Mouse (Mus musculus): Measurements from ENCODE around the gene Pak2. TPM values are rescaled to one million over a fixed set of nuclear protein-coding genes. Genes with fewer than 3 reads are reported as not detected.

Pak2 gene
- polyA plus RNA-seq, 1 experiment from 2014 or later: 39.8 TPM

- H3K4me1 ChIP-seq (ENCODE audit: insufficient read depth): no peaks in the 10 kb centered on the region
- no peak for TF ChIP-seq CTCF (IDR thresholded peaks at IDR 0.05; ENCODE audit: low read depth)
- WGBS: 86% methylated on average over 5 of the region's 5 CpGs
- no peak overlapping the region for H3K27ac ChIP-seq (ENCODE audit: low read depth)
- ATAC-seq (ENCODE audit: insufficient read depth): no peak
- H3K27me3 ChIP-seq (ENCODE audit: insufficient read depth, low read length): no peaks in the 10 kb centered on the region
- no peaks in the 10 kb centered on the region for H3K9me3 ChIP-seq (ENCODE audit: low read depth, low read length)
- H3K4me3 ChIP-seq (ENCODE audit: low read depth, low read length): no peak overlapping the region
- DNase-seq: no peak
- H3K36me3 ChIP-seq (ENCODE audit: insufficient read depth): peaks cover 17% of the 10 kb centered on the region; the same call in 1 of the 2 replicates
- H3K4me2 ChIP-seq: no peak overlapping the region
- no peak overlapping the region for H3K9ac ChIP-seq
These were observed 82.8 kb downstream of the Pak2 start for GRCm38 (mm10) chr16:31996371-31996770.

GRCm38 (mm10) chr16:31993946-31994345 is 85.2 kb downstream of the Pak2 start:
- ATAC-seq (ENCODE audit: insufficient read depth): no peak

DNA sequence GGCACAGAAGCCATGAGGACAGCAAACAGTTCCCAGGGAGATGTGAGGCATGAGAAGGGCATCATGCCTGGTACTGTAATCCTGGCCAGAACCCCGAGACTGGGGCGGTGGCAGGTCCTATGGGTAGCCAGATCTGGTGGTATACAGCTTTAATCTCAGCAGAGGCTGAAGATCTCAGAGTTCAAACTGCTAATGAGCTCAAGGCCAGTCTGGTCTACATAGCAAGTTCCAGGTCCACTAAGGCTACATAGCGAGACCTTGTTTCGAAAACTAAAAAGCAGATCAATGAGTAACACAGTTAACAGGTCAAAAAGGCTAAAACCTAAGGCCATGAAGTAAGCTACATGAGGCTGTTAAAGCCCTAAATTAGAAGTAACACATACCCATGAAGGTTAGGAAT is 85.9 kb downstream of the Pak2 start:
- no peaks in the 10 kb centered on the region for H3K27me3 ChIP-seq (ENCODE audit: insufficient read depth, low read length)
- no peak overlapping the region for H3K4me2 ChIP-seq
- 95% methylated on average over 4 of the region's 4 CpGs for WGBS
- no peak for DNase-seq
- no peak overlapping the region for H3K9ac ChIP-seq
- no peak for ATAC-seq (ENCODE audit: insufficient read depth)
- H3K27ac ChIP-seq (ENCODE audit: low read depth): no peak overlapping the region
- H3K9me3 ChIP-seq (ENCODE audit: low read depth, low read length): no peaks in the 10 kb centered on the region
- no peak for TF ChIP-seq CTCF (IDR thresholded peaks at IDR 0.05; ENCODE audit: low read depth)
- H3K4me1 ChIP-seq (ENCODE audit: insufficient read depth): no peaks in the 10 kb centered on the region
- H3K36me3 ChIP-seq (ENCODE audit: insufficient read depth): peaks cover 30% of the 10 kb centered on the region
- H3K4me3 ChIP-seq (ENCODE audit: low read depth, low read length): no peak overlapping the region

More at GRCm38 (mm10) chr16:31993946-31994345, 85.2 kb downstream of the Pak2 start:
- H3K4me2 ChIP-seq: no peak overlapping the region
- no peaks in the 10 kb centered on the region for H3K9me3 ChIP-seq (ENCODE audit: low read depth, low read length)
- no peak overlapping the region for H3K9ac ChIP-seq
- TF ChIP-seq CTCF (IDR thresholded peaks at IDR 0.05; ENCODE audit: low read depth): no peak
- no peak overlapping the region for H3K27ac ChIP-seq (ENCODE audit: low read depth)
- H3K4me1 ChIP-seq (ENCODE audit: insufficient read depth): no peaks in the 10 kb centered on the region
- H3K36me3 ChIP-seq (ENCODE audit: insufficient read depth): peaks cover 25% of the 10 kb centered on the region
- DNase-seq: no peak
- H3K27me3 ChIP-seq (ENCODE audit: insufficient read depth, low read length): no peaks in the 10 kb centered on the region
- H3K4me3 ChIP-seq (ENCODE audit: low read depth, low read length): no peak overlapping the region

- no peak overlapping the region for H3K4me2 ChIP-seq
- H3K9ac ChIP-seq: no peak overlapping the region
- peaks cover 39% of the 10 kb centered on the region for H3K36me3 ChIP-seq (ENCODE audit: insufficient read depth)
- ATAC-seq (ENCODE audit: insufficient read depth) (no peak), DNase-seq (no peak)
- H3K9me3 ChIP-seq (ENCODE audit: low read depth, low read length): no peaks in the 10 kb centered on the region
- no peaks in the 10 kb centered on the region for H3K27me3 ChIP-seq (ENCODE audit: insufficient read depth, low read length)
- TF ChIP-seq CTCF (IDR thresholded peaks at IDR 0.05; ENCODE audit: low read depth): 0 out of 2 replicates have a peak, but pooled peaks have one; percentile 9
- no peak overlapping the region for H3K4me3 ChIP-seq (ENCODE audit: low read depth, low read length)
- 34% methylated on average over 1 of the region's 1 CpGs for WGBS
- H3K4me1 ChIP-seq (ENCODE audit: insufficient read depth): no peaks in the 10 kb centered on the region
- no peak overlapping the region for H3K27ac ChIP-seq (ENCODE audit: low read depth)
These were observed 87.1 kb downstream of the Pak2 start for GRCm38 (mm10) chr16:31992039-31992438.

GRCm38 (mm10) chr16:31980946-31981345 is 98.2 kb downstream of the Pak2 start:
- ATAC-seq (ENCODE audit: insufficient read depth): no peak

DNA sequence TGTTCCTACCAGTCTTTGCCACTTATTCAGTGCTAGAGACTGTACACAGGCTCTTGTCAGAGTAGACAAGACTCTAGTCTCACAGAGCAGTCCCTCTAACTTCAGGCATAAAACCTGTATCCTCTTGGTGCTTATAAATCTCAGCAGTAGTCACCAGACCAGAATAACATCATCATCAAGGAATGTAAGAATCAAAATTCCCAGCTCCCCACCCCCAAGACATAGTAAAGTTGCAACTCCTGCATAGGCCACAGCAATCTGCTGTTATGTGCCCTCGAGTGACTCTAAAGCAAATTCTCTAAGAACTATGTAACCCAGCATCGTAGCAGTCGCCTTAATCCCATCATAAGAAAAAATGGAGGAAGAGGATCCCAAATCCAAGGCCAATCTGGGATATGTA is 99.6 kb downstream of the Pak2 start:
- H3K27me3 ChIP-seq (ENCODE audit: insufficient read depth, low read length): no peaks in the 10 kb centered on the region
- no peaks in the 10 kb centered on the region for H3K4me1 ChIP-seq (ENCODE audit: insufficient read depth)
- no peak overlapping the region for H3K27ac ChIP-seq (ENCODE audit: low read depth)
- H3K36me3 ChIP-seq (ENCODE audit: insufficient read depth): peaks cover 54% of the 10 kb centered on the region
- H3K9ac ChIP-seq: no peak overlapping the region
- DNase-seq: no peak
- no peaks in the 10 kb centered on the region for H3K9me3 ChIP-seq (ENCODE audit: low read depth, low read length)
- 92% methylated on average over 3 of the region's 3 CpGs for WGBS
- no peak overlapping the region for H3K4me3 ChIP-seq (ENCODE audit: low read depth, low read length)
- no peak overlapping the region for H3K4me2 ChIP-seq
- no peak for ATAC-seq (ENCODE audit: insufficient read depth)
- TF ChIP-seq CTCF (IDR thresholded peaks at IDR 0.05; ENCODE audit: low read depth): no peak

More at GRCm38 (mm10) chr16:31980946-31981345, 98.2 kb downstream of the Pak2 start:
- TF ChIP-seq CTCF (IDR thresholded peaks at IDR 0.05; ENCODE audit: low read depth): no peak
- Histone ChIP-seq H3K4me2 (no peak overlapping the region), H3K9ac (no peak overlapping the region), H3K27me3 (ENCODE audit: insufficient read depth, low read length) (no peaks in the 10 kb centered on the region), H3K9me3 (ENCODE audit: low read depth, low read length) (no peaks in the 10 kb centered on the region), H3K27ac (ENCODE audit: low read depth) (no peak overlapping the region), H3K36me3 (ENCODE audit: insufficient read depth) (peaks cover 54% of the 10 kb centered on the region), H3K4me3 (ENCODE audit: low read depth, low read length) (no peak overlapping the region), H3K4me1 (ENCODE audit: insufficient read depth) (no peaks in the 10 kb centered on the region)
- WGBS: 74% methylated on average over 5 of the region's 5 CpGs
- DNase-seq: no peak

- Histone ChIP-seq H3K36me3 (ENCODE audit: insufficient read depth) (peaks cover 53% of the 10 kb centered on the region), H3K4me2 (no peak overlapping the region), H3K27me3 (ENCODE audit: insufficient read depth, low read length) (no peaks in the 10 kb centered on the region), H3K4me1 (ENCODE audit: insufficient read depth) (no peaks in the 10 kb centered on the region), H3K27ac (ENCODE audit: low read depth) (no peak overlapping the region), H3K9ac (no peak overlapping the region), H3K9me3 (ENCODE audit: low read depth, low read length) (no peaks in the 10 kb centered on the region), H3K4me3 (ENCODE audit: low read depth, low read length) (no peak overlapping the region)
- TF ChIP-seq CTCF (IDR thresholded peaks at IDR 0.05; ENCODE audit: low read depth): no peak
- ATAC-seq (ENCODE audit: insufficient read depth) (no peak), DNase-seq (no peak)
- 87% methylated on average over 4 of the region's 4 CpGs for WGBS
These were observed 103.9 kb downstream of the Pak2 start for GRCm38 (mm10) chr16:31975258-31975657.

Small RNA genes lying within 50 kb of the gene (microRNA-seq; reads per million reads assigned to microRNA genes)
- gene Gm26269 (ENCODE audit: borderline number of aligned reads): not detected

Other genes with a start within 250 kb of the Pak2 start
- 0.08 TPM in 1 of 2 replicates, not detected in the other for gene Meltf, start 200.5 kb downstream of the Pak2 start, polyA plus RNA-seq (2014; fragmentation: Nextera tagmentation; extraction: Ambion mirVana)
- 0.42 and 0.43 TPM in 2 replicates for gene Pigz, start 145.5 kb downstream of the Pak2 start, polyA plus RNA-seq (2014; fragmentation: Nextera tagmentation; extraction: Ambion mirVana)
- gene 0610012G03Rik, start 130.8 kb downstream of the Pak2 start, polyA plus RNA-seq (2014; fragmentation: Nextera tagmentation; extraction: Ambion mirVana): 80.1 and 80.5 TPM in 2 replicates
- 115 and 117 TPM in 2 replicates for gene Ncbp2, start 130.8 kb downstream of the Pak2 start, polyA plus RNA-seq (2014; fragmentation: Nextera tagmentation; extraction: Ambion mirVana)
- 10.5 and 10.9 TPM in 2 replicates for gene Senp5, start 76.1 kb downstream of the Pak2 start, polyA plus RNA-seq (2014; fragmentation: Nextera tagmentation; extraction: Ambion mirVana)
- 105 and 111 TPM in 2 replicates for gene Pigx, start 20.4 kb upstream of the Pak2 start, polyA plus RNA-seq (2014; fragmentation: Nextera tagmentation; extraction: Ambion mirVana)
- 29.0 and 33.9 TPM in 2 replicates for gene Cep19, start 20.5 kb upstream of the Pak2 start, polyA plus RNA-seq (2014; fragmentation: Nextera tagmentation; extraction: Ambion mirVana)
- gene Nrros, start 86.3 kb upstream of the Pak2 start, polyA plus RNA-seq (2014; fragmentation: Nextera tagmentation; extraction: Ambion mirVana): 37.6 and 42.6 TPM in 2 replicates
- not detected in 2 replicates for gene Bex6, start 100.5 kb upstream of the Pak2 start, polyA plus RNA-seq (2014; fragmentation: Nextera tagmentation; extraction: Ambion mirVana)
- 19.9 and 23.9 TPM in 2 replicates for gene Fbxo45, start 167.8 kb upstream of the Pak2 start, polyA plus RNA-seq (2014; fragmentation: Nextera tagmentation; extraction: Ambion mirVana)
- gene Wdr53, start 167.9 kb upstream of the Pak2 start, polyA plus RNA-seq (2014; fragmentation: Nextera tagmentation; extraction: Ambion mirVana): 17.3 and 20.4 TPM in 2 replicates
- not detected in 2 replicates for gene Smco1, start 192.1 kb upstream of the Pak2 start, polyA plus RNA-seq (2014; fragmentation: Nextera tagmentation; extraction: Ambion mirVana)
- gene Rnf168, start 198.1 kb upstream of the Pak2 start, polyA plus RNA-seq (2014; fragmentation: Nextera tagmentation; extraction: Ambion mirVana): 32.3 and 36.1 TPM in 2 replicates

Measured in lung, embryonic 14.5 days (tissue).